Mouse (Mus musculus) left cerebral cortex, postnatal 4 days (tissue): Measurements from ENCODE around the gene 1110065P20Rik. TPM values are rescaled to one million over a fixed set of nuclear protein-coding genes. Genes with fewer than 3 reads are reported as not detected.

ENCODE experiments used
- DNase-seq: peaks from one replicate; pipeline ENCODE4 v3.0.0-alpha.2; 2022
- intact Hi-C: fragments of 180-260 bp; cut with DNase I; formaldehyde crosslinking; loops from one replicate; pipeline ENCODE4 v1.15.1; 2025
- total RNA-seq, 2 experiments: library from RNA; stranded (reverse); gene quantifications; 2 replicates each; pipeline ENCODE4 v1.2.3; 2021

The 1110065P20Rik gene
- total RNA-seq = 10 to 100 TPM; 74.1 to 75.1 TPM

DNA sequence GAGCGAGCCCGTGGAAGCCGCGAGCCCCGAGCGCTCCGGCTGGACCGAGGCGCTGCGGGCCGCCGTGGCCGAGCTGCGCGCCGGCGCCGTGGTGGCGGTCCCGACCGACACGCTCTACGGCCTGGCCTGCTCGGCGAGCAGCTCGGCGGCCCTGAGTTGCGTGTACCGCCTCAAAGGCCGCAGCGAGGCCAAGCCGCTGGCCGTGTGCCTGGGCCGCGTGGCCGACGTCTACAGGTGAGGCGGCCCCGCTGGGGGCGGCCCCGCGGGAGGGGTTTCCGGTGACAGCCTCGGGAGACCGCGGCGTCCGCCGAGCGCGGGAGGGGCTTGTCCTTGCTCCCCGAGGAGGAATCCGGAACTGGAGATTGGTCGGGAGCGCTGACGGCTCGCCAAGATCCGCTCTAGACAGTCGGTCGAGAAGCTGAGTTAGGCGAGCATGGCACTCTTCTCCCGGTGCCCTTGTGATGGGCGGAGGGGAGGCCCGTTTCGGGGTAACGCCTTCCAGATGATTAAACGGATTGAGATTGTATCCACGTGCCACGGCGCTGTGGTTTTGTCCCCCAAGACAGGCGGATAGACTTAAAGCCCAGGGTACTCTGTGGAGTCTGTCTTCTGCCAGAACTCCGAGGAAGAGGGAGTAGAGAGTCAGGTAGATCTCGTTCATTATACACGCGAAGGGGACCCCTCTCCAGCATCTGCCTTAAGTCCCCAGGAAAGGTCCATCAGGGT is at the start of gene 1110065P20Rik:
1110065P20Rik (minus strand) TSS at position 264 of the 726 bp plus-strand sequence.
- intact Hi-C loops = no loop called here
- DNase-seq = peak; percentile 66

GRCm38 (mm10) chr4:124899906-124900305 is 48.9 kb upstream of the 1110065P20Rik start:
- intact Hi-C loops = no loop called here
- DNase-seq = no peak

DNA sequence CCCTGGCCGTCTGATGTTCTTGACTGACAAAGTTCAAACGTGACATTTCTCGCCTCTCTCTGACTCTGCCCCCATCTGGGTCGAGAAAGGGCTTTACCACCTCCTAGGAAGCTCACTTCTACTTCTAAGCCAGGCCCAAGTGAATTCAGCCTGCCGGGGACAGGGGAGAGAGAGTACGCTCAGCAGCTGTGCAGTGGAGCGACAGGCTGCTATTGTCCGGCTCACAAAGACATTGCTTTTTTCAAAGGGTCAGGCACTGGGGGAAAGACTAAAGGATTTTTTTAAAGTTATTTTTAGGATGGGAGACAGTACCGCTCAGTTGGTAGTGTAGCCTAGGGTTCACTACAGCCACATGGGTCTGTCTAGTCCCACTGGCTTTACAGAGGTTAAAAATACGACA is 47.4 kb upstream of the 1110065P20Rik start:
- intact Hi-C loops = no loop called here
- DNase-seq = no peak

DNA sequence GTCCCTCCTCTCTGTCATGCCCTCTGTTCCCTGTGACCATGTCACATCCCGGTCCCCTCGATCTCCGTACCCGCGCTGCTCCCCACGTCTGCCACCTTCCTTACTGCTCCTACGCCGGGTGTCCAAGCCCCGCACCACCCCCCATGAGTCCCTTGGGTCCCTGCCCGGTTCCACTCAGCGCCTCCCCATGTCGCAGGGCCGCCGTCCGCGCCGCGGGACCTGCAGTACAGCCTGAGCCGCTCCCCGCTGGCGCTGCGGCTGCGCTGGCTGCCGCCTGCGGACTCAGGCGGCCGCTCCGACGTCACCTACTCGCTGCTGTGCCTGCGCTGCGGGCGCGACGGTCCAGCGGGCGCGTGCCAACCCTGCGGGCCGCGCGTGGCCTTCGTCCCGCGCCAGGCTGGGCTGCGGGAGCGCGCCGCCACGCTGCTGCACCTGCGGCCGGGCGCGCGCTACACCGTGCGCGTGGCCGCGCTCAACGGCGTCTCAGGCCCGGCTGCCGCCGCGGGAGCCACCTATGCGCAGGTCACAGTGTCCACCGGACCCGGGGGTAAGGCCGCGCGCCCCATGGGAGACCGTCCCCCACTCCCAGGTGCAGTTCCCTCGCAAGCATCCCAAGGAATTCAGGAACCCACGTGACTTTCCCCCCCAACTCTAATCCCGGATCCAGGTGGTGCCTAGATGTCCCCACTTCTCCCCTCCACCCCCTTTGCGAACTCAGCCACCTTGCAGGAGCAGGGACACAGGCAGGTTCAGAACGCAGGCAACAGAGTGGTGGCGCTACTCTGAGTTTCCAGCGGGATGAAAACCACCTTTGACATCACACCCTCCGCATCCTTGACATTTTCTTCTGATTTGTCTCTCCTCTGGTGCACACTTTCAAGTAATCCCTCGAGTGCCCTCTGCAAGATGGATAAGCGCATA is 43.8 kb upstream of the 1110065P20Rik start:
- intact Hi-C loops = no loop called here
- DNase-seq = peak; percentile 36

DNA sequence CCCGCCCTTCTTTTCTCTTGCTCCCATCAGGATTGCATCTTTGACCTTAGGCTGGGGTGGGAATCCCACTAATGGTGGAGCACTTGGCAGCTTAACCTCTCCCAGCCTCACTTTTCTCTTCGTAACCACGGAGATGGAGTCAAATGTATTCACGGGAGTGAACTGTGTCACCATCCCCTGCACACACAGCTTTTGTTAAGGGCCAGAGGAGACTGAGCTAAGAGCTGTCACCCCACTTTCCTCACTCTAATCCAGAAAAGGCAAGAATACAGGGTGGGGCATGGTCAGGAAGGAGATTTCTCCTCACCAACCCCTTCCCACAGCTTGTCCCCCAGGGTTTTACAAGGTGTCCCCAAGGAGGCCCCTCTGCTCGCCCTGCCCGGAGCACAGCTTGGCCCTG is 42.8 kb upstream of the 1110065P20Rik start:
- DNase-seq = no peak
- intact Hi-C loops = no loop called here

GRCm38 (mm10) chr4:124890831-124891230 is 39.8 kb upstream of the 1110065P20Rik start:
- intact Hi-C loops = no loop called here
- DNase-seq = no peak

DNA sequence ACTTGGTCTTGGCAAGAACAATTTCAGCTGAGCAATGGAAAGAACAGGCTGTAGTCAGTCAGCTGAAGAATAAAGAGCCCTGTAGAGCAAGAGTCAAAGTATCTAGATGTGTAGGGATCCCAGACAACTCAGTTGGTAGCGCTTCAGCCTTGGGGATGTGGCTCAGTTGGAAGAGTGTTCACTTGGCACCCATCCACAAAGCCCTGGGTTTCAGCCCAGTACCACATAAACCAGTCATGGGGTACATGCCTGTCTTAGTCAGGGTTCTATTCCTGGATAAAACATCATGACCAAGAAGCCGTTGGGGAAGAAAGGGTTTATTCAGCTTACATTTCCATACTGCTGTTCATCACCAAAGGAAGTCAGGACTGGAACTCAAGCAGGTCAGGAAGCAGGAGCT is 38.9 kb upstream of the 1110065P20Rik start:
- no peak for DNase-seq
- intact Hi-C loops = no loop called here

DNA sequence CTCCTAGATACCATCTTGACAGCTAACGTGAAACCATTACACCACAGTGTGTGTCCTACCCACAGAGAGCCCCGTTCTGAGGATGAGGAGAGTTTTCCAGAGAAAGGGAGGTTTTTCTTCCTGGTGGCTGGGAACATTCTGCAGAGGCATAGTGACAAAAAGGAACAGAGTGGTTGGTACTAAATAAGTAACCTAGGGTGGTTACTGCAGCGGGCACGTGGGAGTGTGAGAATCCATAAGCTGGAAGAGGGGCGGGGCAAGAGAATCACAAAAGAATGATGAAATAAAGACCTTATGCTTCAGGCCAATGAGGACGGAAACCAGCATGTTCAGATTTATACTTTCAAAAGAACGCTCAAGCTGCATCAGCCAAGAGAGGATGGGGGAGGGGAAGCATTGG is 37.7 kb upstream of the 1110065P20Rik start:
- no peak for DNase-seq
- intact Hi-C loops = no loop called here

DNA sequence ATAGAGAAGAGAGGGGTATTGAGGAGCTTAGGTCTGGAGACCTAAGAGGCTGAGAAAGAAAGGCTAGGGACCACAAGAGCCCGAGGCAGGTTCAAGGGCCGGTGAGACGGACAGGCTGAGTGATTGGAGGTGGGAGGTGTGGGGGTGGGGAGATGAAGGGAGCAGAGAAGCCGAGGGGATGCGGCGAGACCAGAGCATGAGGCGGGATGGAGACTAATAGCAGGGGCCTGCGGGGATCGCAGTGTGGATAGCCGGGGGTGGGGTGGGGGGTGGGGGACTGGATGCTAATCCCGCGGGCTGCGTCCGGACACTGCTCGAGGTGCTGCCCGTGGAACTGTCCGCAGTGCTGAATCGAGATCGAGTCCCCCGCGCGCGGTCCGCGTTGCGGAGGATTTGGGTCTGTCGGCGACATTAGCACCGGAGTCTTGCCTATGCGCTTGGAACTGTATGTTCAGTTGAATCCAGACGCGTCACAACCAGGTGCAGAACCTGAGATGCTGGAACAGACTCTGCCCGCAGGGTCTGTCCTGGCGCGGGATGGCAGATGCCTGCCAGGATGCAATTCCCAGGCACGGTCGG is 31.2 kb upstream of the 1110065P20Rik start:
- peak; percentile 27 for DNase-seq
- intact Hi-C loops = no loop called here

- peak; percentile 94 for DNase-seq
- intact Hi-C loops = no loop called here
Observed at GRCm38 (mm10) chr4:124881341-124881908, 30.4 kb upstream of the 1110065P20Rik start.

DNA sequence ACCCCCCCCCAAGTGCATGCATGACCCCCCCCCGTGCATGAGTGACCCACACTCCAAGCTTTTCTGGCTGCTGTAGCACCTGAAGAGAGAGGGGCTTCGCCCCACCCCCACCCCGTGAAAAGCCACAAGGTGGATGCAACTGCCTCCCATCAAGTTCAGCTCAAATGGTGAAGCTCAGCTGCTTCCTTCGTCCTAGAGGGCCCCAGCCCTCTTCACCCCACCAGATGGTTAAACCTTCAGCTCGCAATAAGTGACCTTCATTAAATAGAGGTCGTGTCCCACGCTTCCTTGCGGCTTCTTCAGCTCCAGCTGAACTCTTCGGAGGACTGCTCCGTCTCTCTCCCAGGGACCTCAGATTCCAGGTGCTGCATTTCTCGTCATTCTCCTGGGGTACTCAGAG is 29.6 kb upstream of the 1110065P20Rik start, which contains the start of gene Epha10:
Epha10 (plus strand) TSS at position 301 of the 400 bp plus-strand sequence.
- intact Hi-C loops = no loop called here
- DNase-seq = no peak

DNA sequence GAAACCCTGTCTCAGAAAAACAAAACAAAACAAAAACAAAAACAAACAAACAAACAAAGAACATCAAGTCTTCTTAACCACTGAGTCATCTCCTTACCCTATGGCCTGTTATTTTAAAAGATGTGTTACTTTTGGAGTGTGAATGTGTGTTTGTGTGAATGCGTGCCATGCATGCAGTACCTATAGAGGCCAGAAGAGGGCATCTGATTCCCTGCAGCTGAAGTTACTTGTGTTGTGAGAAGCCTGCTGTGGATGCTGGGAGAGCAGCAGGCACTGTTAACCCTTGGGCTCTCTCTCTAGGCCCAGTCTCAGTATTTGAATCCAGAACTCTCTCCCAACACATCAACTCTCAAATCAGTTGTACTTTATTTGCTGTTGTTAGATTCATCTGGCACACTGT is 21.7 kb upstream of the 1110065P20Rik start:
- no peak for DNase-seq

DNA sequence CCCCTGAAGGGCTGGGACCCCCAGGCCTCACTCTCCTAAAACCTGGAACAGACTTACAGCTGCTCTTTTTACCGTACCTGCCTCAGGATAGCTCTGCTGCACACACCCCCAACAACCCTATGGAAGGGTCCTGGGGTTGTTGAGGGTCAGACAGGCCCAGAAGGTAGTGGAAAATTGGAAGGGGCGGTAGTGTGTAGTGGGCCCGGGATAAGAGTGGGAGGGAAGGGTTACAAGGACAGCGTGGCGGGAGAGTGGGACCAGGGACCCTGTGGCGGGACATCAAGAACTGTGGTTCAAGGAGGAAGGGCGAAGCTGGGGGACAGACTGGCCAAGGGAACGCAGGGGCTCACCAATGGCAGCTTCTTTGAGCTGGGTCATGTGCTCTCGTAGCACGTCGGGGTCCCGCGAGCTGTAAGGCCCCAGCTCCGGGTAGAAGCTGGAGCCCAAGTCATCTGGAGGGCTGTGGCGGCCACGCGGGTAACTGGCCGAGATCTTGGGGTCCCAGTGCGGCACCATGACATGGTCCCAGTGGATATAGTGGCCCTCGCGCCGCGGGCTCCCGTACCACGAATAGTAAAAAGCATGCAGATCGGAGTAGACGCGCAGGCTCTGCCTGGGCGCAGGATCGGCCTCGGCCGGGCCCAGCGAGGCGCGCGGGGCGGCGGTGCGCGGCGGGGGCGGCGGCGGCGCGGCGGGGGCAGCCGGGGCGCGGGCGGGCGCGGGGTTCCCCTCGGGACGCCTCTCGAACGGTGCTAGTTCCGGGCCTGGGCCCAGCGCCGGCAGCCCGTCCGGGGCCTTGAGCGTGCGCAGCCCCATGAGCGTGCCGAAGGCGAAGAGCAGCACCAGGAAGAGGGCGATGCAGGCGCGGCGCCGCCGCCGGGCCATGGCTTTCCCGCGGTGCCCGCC is 10.5 kb upstream of the 1110065P20Rik start, which contains the start of gene Maneal:
Maneal (minus strand) TSS at position 889 of the 906 bp plus-strand sequence.
- intact Hi-C loops = no loop called here
- peak; percentile 35 for DNase-seq

More for the DNA sequence above, 21.7 kb upstream of the 1110065P20Rik start:
- intact Hi-C loops = no loop called here

DNA sequence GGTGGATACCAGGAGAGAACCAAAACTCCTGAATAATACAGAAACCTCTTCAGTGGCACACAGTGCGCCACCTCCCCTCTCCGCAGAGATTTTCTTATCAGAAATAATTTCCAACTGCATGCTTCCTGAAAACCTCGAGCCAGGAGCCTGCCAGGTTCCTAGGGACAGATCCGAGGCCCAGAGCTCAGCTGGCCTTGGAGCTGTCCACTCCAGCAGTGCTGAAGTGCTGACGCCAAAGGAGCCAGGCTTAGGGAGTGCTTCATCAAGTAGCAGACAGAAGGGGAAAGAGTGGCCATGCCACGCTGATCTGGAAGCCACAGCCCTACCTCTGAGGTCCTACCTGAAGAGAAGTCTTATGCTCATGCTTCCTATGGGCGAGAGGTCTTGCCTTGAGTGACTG is 9.4 kb upstream of the 1110065P20Rik start:
- peak; percentile 48 for DNase-seq
- intact Hi-C loops = no loop called here

DNA sequence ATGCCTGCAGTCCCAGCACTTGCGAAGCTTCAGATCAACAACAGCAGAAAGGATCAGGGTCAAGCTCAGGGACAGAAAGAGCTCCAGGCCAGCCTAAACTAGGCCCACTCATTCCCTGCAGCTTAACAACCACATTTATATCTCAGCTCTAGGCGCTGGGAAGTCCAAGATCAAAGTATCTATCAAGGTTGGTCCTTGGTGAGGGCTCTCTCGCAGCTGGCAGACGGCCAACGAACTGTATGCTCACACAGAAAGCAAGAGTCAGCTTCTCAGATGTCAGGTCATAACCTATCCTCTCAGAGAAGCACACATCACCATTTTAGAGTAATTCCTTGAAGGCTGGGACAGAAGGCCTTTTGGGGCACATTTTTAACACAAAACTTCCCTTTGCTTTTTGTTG is 7.4 kb upstream of the 1110065P20Rik start:
- intact Hi-C loops = no loop called here
- no peak for DNase-seq

- intact Hi-C loops = no loop called here
- no peak for DNase-seq
Observed at GRCm38 (mm10) chr4:124856294-124856693, 5.3 kb upstream of the 1110065P20Rik start.

- intact Hi-C loops = no loop called here
Observed at GRCm38 (mm10) chr4:124850261-124850913, 609 bp downstream of the 1110065P20Rik start, which contains the start of gene Yrdc. Gene Yrdc (plus strand): TSS chr4:124850679.

DNA sequence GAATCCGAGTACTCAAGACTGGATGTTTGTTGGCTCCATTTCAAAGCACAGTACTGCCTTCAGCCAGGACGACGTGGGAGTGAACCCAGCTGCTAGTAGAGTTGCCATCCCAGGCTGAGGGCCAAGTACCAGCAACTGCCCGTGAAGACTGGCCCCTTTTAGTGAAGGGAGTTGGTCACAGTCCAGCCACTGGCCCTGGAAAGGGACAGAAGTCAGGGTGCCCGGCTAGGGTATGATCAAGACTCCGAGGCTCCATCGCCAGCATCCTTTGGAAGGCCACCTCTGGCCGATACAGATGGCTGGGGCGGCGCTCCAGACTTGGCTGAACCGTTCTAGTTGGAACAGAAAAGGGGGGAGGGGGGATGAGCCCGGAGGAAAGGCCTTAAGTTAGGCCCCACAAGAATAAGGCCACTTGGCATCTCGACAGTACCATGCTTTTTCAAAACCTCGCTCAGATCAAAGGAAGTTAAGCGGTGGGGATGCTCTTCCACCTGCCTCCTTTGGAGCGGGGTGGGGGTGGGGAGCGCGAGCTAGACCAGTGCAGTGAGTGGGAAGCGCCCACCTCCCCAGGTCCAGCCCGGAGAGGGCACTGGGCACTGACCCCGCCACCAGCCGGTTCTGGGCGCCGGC is 1.2 kb downstream of the 1110065P20Rik start:
- intact Hi-C loops = loop anchor here (5.0 kb wide), 1 partner anchor 47 kb away; the partner anchor contains the start of gene Mtf1
- peak; percentile 95 for DNase-seq

More at GRCm38 (mm10) chr4:124850261-124850913, 609 bp downstream of the 1110065P20Rik start, which contains the start of gene Yrdc:
- peak; percentile 96 for DNase-seq
